In the genomic region with DNA sequence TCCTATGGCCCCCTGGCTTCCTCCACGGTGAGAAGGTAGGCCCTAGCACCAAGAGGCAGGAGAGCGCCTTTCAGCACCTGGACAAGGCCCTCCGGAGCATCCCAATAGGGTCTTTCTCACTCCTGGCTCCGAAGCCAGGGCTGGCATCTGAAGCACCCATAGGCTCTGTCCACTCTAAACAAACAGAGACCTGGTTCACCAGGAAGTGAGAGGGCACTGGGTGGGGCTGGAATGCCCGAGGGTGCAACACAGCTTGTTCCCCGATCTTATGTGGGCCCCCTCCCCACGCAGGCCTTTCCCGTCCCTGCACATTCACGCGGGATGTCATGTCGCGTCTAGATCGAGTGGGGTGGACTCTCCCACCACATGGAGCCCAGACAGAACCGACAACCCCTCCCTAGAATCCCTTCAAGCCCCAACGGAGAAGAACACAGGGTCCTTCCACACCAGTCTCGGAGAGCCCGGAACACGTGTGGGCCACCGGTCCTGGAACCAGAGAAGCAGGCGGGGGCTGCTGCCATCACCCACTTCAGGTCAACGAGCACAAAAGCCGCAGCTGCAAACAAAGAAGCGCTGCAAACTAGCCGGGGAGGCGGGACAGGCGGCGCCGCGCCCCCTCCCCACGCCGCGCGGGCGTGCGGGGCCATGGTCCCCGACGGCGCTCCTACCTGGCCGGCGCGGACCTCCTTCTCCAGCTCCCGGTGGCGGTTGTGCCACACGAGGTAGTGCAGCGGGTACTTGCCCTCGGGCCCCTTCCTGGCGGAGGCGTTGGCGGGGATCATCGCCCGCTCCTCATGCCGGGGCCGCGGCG, we compare ENCODE assay signal across 8 mouse cellular contexts. TPM values are rescaled to one million over a fixed set of nuclear protein-coding genes. Genes with fewer than 3 reads are reported as not detected.
DNase-seq lines count a peak whose midpoint lies in the region; ATAC-seq and TF ChIP-seq lines count a peak whose summit lies in the region.

No protein-coding gene starts in this region.

- H3K4me1 ChIP-seq in cerebellum, adult 2 months (ENCODE audit: control insufficient read depth, insufficient read depth, low read length) = peaks cover 27% of the 10 kb centered on the region
- peaks cover 53% of the 10 kb centered on the region for H3K4me1 ChIP-seq in hindbrain, postnatal 0 days (ENCODE audit: insufficient read depth, low read length)
- peaks cover 77% of the 10 kb centered on the region for H3K4me1 ChIP-seq in midbrain, embryonic 13.5 days (replicated peaks)

- H3K27ac ChIP-seq in cerebellum, adult 2 months (ENCODE audit: insufficient read depth, low read length) = peak overlapping the region; percentile 47; the same call in 1 of the 2 replicates
- H3K27ac ChIP-seq in hindbrain, postnatal 0 days = peak overlapping the region; percentile 95
- peak overlapping the region; percentile 93 for H3K27ac ChIP-seq in midbrain, embryonic 13.5 days

- 4% methylated on average over 55 of the region's 55 CpGs for WGBS in cerebellum, adult 2 months
- WGBS in hindbrain, postnatal 0 days = 2% methylated on average over 51 of the region's 55 CpGs
- WGBS in midbrain, embryonic 13.5 days = 2% methylated on average over 55 of the region's 55 CpGs

- no peaks in the 10 kb centered on the region for H3K36me3 ChIP-seq in hindbrain, postnatal 0 days (ENCODE audit: insufficient read depth, low read length)
- no peaks in the 10 kb centered on the region for H3K36me3 ChIP-seq in midbrain, embryonic 13.5 days

- peak; percentile 6; the same call in 1 of the 2 replicates for ATAC-seq in hindbrain, postnatal 0 days
- ATAC-seq in midbrain, embryonic 13.5 days = no peak
- no peak for ATAC-seq in megakaryocyte-erythroid progenitor cell, adult 5-6 weeks (replicated peaks; ENCODE audit: low FRiP score, low TSS enrichment, poor library complexity, severe bottlenecking)

- no peak for TF ChIP-seq POLR2A in cerebellum, adult 2 months (IDR thresholded peaks at IDR 0.05; ENCODE audit: borderline replicate concordance, insufficient read depth, low read length)

- H3K4me3 ChIP-seq in cerebellum, adult 2 months (replicated peaks; ENCODE audit: insufficient read depth, low read depth, low read length) = peak overlapping the region; percentile 58
- H3K4me3 ChIP-seq in hindbrain, postnatal 0 days (ENCODE audit: low read length) = peak overlapping the region; percentile 91
- H3K4me3 ChIP-seq in midbrain, embryonic 13.5 days (replicated peaks) = peak overlapping the region; percentile 97

- no peaks in the 10 kb centered on the region for H3K27me3 ChIP-seq in cerebellum, adult 2 months (ENCODE audit: control insufficient read depth, insufficient read depth, low read length)
- no peaks in the 10 kb centered on the region for H3K27me3 ChIP-seq in hindbrain, postnatal 0 days (ENCODE audit: insufficient read depth, low read length)
- no peaks in the 10 kb centered on the region for H3K27me3 ChIP-seq in midbrain, embryonic 13.5 days

- H3K9me3 ChIP-seq in hindbrain, postnatal 0 days (ENCODE audit: low read length) = no peaks in the 10 kb centered on the region
- H3K9me3 ChIP-seq in midbrain, embryonic 13.5 days = no peaks in the 10 kb centered on the region

- peak in 1 of 2 experiments; percentile 64 for DNase-seq in cerebellum, adult 2 months
- DNase-seq in cerebellum, adult 11 months = no peak
- DNase-seq in thymus, postnatal 0 days (ENCODE audit: low spot score) = peak; percentile 31
- no peak for DNase-seq in thymus, postnatal 10 days (ENCODE audit: low spot score in 2 of 2)
- DNase-seq in hindbrain, postnatal 0 days (ENCODE audit: low spot score) = peak; percentile 45
- DNase-seq in adrenal gland, adult 2 months = no peak

- TF ChIP-seq CTCF in cerebellum, adult 2 months (IDR thresholded peaks at IDR 0.05; ENCODE audit: borderline replicate concordance, insufficient read depth, low read depth, low read length) = no peak
- no peak for TF ChIP-seq CTCF in hindbrain, postnatal 0 days (IDR thresholded peaks at IDR 0.05; ENCODE audit: low read depth)

- H3K9ac ChIP-seq in hindbrain, postnatal 0 days (replicated peaks; ENCODE audit: low read length) = peak overlapping the region; percentile 92
- peak overlapping the region; percentile 98 for H3K9ac ChIP-seq in midbrain, embryonic 13.5 days (replicated peaks)

- peak overlapping the region; percentile 94 for H3K4me2 ChIP-seq in hindbrain, postnatal 0 days (ENCODE audit: low read depth, low read length)
- H3K4me2 ChIP-seq in midbrain, embryonic 13.5 days (replicated peaks) = peak overlapping the region; percentile 98

RNA-seq across cellular contexts. Expression of gene Ankrd13b, which starts 0.5 kb away (rescaled TPM):
- polyA plus RNA-seq in cerebellum, adult 2 months (2012; rRNA removed) = 106 and 114 TPM in 2 replicates
- polyA plus RNA-seq in thymus, postnatal 0 days (2015; fragmentation: Nextera tagmentation; extraction: Ambion mirVana) = 3.1 TPM in 2 replicates
- total RNA-seq in hindbrain, postnatal 0 days (2014; rRNA removed) = 71.6 and 77.1 TPM in 2 replicates
- 27.1 and 30.6 TPM in 2 replicates for polyA plus RNA-seq in hindbrain, postnatal 0 days (2015; fragmentation: Nextera tagmentation; extraction: Ambion mirVana)
- 20.8 and 27.6 TPM in 2 replicates for polyA plus RNA-seq in midbrain, embryonic 13.5 days (2015; fragmentation: Nextera tagmentation; extraction: Ambion mirVana)
- total RNA-seq in adrenal gland, adult 2 months (2021) = 1 to 10 TPM; 6.0 to 7.3 TPM
- polyA plus RNA-seq in adrenal gland, adult 2 months (2012; rRNA removed) = 24.7 and 27.8 TPM in 2 replicates
- 25.8 and 26.4 TPM in 2 replicates for total RNA-seq in megakaryocyte-erythroid progenitor cell, adult 5-6 weeks (2014; fragmentation: Nextera tagmentation)
- 8.3 and 11.7 TPM in 2 replicates for total RNA-seq in megakaryocyte-erythroid progenitor cell, adult 5-6 weeks (2017)

RNA-seq across cellular contexts. Expression of gene Git1, which starts 4.4 kb away (rescaled TPM):
- polyA plus RNA-seq in cerebellum, adult 2 months (2012; rRNA removed) = 106 and 110 TPM in 2 replicates
- polyA plus RNA-seq in thymus, postnatal 0 days (2015; fragmentation: Nextera tagmentation; extraction: Ambion mirVana) = 5.8 and 6.7 TPM in 2 replicates
- total RNA-seq in hindbrain, postnatal 0 days (2014; rRNA removed) = 126 and 127 TPM in 2 replicates
- polyA plus RNA-seq in hindbrain, postnatal 0 days (2015; fragmentation: Nextera tagmentation; extraction: Ambion mirVana) = 13.8 and 15.0 TPM in 2 replicates
- 13.6 and 14.9 TPM in 2 replicates for polyA plus RNA-seq in midbrain, embryonic 13.5 days (2015; fragmentation: Nextera tagmentation; extraction: Ambion mirVana)
- total RNA-seq in adrenal gland, adult 2 months (2021) = 10 to 100 TPM; 42.1 to 48.8 TPM
- 69.5 and 72.1 TPM in 2 replicates for polyA plus RNA-seq in adrenal gland, adult 2 months (2012; rRNA removed)
- total RNA-seq in megakaryocyte-erythroid progenitor cell, adult 5-6 weeks (2014; fragmentation: Nextera tagmentation) = 28.7 and 37.5 TPM in 2 replicates
- 10.9 and 13.6 TPM in 2 replicates for total RNA-seq in megakaryocyte-erythroid progenitor cell, adult 5-6 weeks (2017)

RNA-seq across cellular contexts. Expression of gene Abhd15, which starts 25.9 kb away (rescaled TPM):
- polyA plus RNA-seq in cerebellum, adult 2 months (2012; rRNA removed) = 0.98 and 1.0 TPM in 2 replicates
- 16.8 and 22.7 TPM in 2 replicates for polyA plus RNA-seq in thymus, postnatal 0 days (2015; fragmentation: Nextera tagmentation; extraction: Ambion mirVana)
- total RNA-seq in hindbrain, postnatal 0 days (2014; rRNA removed) = 3.6 and 4.7 TPM in 2 replicates
- 2.1 TPM in 2 replicates for polyA plus RNA-seq in hindbrain, postnatal 0 days (2015; fragmentation: Nextera tagmentation; extraction: Ambion mirVana)
- polyA plus RNA-seq in midbrain, embryonic 13.5 days (2015; fragmentation: Nextera tagmentation; extraction: Ambion mirVana) = 2.4 and 2.6 TPM in 2 replicates
- 10 to 100 TPM; 12.1 to 29.9 TPM for total RNA-seq in adrenal gland, adult 2 months (2021)
- polyA plus RNA-seq in adrenal gland, adult 2 months (2012; rRNA removed) = 28.7 and 38.9 TPM in 2 replicates
- total RNA-seq in megakaryocyte-erythroid progenitor cell, adult 5-6 weeks (2014; fragmentation: Nextera tagmentation) = 2.1 and 2.2 TPM in 2 replicates
- 0.70 and 4.1 TPM in 2 replicates for total RNA-seq in megakaryocyte-erythroid progenitor cell, adult 5-6 weeks (2017)

RNA-seq across cellular contexts. Expression of gene Coro6, which starts 26.8 kb away (rescaled TPM):
- polyA plus RNA-seq in cerebellum, adult 2 months (2012; rRNA removed) = 134 and 148 TPM in 2 replicates
- not detected in 2 replicates for polyA plus RNA-seq in thymus, postnatal 0 days (2015; fragmentation: Nextera tagmentation; extraction: Ambion mirVana)
- total RNA-seq in hindbrain, postnatal 0 days (2014; rRNA removed) = 0.83 and 1.3 TPM in 2 replicates
- 2.1 and 2.4 TPM in 2 replicates for polyA plus RNA-seq in hindbrain, postnatal 0 days (2015; fragmentation: Nextera tagmentation; extraction: Ambion mirVana)
- polyA plus RNA-seq in midbrain, embryonic 13.5 days (2015; fragmentation: Nextera tagmentation; extraction: Ambion mirVana) = 0.06 TPM in 1 of 2 replicates, not detected in the other
- total RNA-seq in adrenal gland, adult 2 months (2021) = 1 to 10 TPM; 1.3 to 2.0 TPM
- 6.0 and 9.2 TPM in 2 replicates for polyA plus RNA-seq in adrenal gland, adult 2 months (2012; rRNA removed)
- not detected in 2 replicates for total RNA-seq in megakaryocyte-erythroid progenitor cell, adult 5-6 weeks (2014; fragmentation: Nextera tagmentation)
- total RNA-seq in megakaryocyte-erythroid progenitor cell, adult 5-6 weeks (2017) = not detected in 2 replicates

RNA-seq across cellular contexts. Expression of gene Trp53i13, which starts 26.8 kb away (rescaled TPM):
- polyA plus RNA-seq in cerebellum, adult 2 months (2012; rRNA removed) = 11.6 and 12.8 TPM in 2 replicates
- 39.4 and 45.1 TPM in 2 replicates for polyA plus RNA-seq in thymus, postnatal 0 days (2015; fragmentation: Nextera tagmentation; extraction: Ambion mirVana)
- total RNA-seq in hindbrain, postnatal 0 days (2014; rRNA removed) = 13.7 and 17.8 TPM in 2 replicates
- 14.3 and 17.2 TPM in 2 replicates for polyA plus RNA-seq in hindbrain, postnatal 0 days (2015; fragmentation: Nextera tagmentation; extraction: Ambion mirVana)
- 16.2 and 16.3 TPM in 2 replicates for polyA plus RNA-seq in midbrain, embryonic 13.5 days (2015; fragmentation: Nextera tagmentation; extraction: Ambion mirVana)
- total RNA-seq in adrenal gland, adult 2 months (2021) = 10 to 100 TPM in 1 of 2 experiments, 1 to 10 TPM in 1; 6.3 to 15.6 TPM
- 31.1 and 37.1 TPM in 2 replicates for polyA plus RNA-seq in adrenal gland, adult 2 months (2012; rRNA removed)
- 3.8 and 11.1 TPM in 2 replicates for total RNA-seq in megakaryocyte-erythroid progenitor cell, adult 5-6 weeks (2014; fragmentation: Nextera tagmentation)
- total RNA-seq in megakaryocyte-erythroid progenitor cell, adult 5-6 weeks (2017) = 0.66 and 0.76 TPM in 2 replicates

Comparison
In these comparisons a context has a peak if more than half of its experiments do, and no peak if none do; other contexts are left out.
1. DNase-seq: peak in thymus, postnatal 0 days (single experiment) and hindbrain, postnatal 0 days (single experiment); none in cerebellum, adult 11 months (single experiment), thymus, postnatal 10 days (0 of 2) and adrenal gland, adult 2 months (single experiment).
2. Peak in every context shown above with its lines, with median percentiles within 50 percentile points of each other: H3K27ac ChIP-seq and H3K4me3 ChIP-seq.